Mouse (Mus musculus) cerebellum, adult 9-11 months (tissue): ENCODE measurements around the gene Gemin8.

ENCODE experiments used
- DNase-seq: peaks from one replicate; pipeline ENCODE4 v3.0.0; 2022

Gemin8 gene

DNA sequence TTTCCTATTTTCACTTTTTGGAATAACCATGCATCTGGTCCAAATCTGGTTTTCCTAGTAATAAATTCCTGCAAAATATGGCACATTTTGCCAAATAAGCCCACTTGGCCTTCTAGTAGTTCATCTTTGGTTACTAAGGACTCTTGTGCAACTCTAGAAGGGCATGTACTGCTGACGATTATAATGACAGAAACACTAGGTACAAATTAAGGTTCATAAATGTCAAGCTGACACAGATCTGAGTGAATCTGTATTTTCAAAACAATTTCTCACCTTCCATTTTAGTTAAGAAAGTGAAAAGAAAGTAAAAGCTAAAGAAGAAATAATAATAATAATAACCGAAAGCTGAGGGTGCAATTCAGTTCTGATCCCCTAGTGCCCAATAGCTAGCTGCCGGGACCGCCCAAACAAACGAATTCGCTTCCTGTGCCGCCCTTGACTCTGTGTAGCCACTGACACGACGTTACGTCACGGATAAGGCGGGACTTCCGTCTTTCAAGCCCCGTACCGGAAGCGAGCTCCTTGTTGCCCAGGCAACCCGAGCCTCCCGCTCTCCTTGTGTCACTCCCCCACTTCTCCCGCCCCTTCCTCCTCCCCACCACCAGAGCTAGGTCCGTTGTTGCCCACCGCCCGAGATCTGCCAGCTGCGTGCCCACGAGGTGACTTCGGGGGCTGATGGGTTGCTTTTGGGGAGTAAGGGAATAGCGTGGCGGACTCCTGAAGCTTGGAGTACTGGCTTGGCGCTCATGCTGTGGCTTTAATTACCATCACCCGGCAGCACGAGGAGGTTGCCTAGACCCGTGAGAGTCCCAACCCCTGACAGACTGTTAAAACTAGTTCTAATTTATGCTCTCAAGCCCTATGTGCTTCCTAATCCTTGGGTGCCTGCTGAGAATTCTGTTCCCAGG lies at the start of gene Gemin8:
Gene Gemin8 (plus strand): TSS at position 563 of the 908 bp plus-strand sequence.
- peak; percentile 95 for DNase-seq

DNA sequence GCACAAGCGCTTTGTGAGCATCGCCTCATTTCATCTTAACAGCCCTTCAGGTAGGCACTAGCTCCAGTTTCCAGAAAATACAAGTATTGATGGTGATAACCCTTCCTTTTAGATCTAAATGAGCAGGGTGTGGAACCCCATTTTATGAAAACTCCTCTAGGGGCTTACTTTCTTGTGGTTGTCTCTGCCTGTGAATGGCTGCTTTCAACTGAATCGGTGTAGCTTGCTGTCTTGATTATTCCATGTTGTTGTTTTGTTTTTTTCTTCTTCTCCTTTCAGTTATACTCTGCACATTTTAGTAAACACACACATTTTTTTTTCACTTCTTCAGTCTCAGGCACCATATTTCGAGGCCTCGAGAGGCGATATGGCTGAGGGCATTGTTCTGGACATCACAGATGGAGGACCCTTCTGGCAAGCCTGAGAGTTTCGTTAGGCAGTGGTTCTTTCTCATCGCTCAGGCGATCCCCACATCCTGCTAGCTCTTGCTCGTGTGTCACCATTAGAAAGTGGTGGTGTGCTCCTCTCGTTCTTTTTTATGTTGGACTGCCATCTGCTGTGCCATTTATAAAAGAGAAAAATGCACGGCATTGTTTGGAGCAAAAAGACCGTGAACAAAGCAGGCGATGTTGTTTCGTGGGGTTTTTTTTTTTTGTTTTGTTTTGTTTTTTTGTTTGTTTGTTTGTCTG lies 23.0 kb upstream of the Gemin8 start:
- DNase-seq: no peak

DNA sequence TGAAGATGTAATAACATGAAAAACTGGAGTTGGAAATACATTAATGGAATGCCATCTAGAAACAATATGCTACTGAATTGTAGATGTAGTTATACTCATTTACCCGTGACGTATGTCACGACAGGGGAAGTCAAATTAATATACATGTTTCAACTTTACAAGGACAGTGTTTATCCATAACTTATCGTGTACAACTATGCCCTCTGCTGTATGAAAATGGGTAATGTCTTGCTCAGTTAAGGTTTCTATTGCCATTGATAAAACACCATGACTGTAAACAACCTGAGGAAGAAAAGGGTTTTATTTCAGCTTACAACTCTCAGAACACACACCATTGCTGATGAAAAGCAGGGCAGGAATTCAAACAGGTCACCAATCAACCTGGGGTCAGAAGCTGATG lies 7.5 kb upstream of the Gemin8 start:
- no peak for DNase-seq

DNA sequence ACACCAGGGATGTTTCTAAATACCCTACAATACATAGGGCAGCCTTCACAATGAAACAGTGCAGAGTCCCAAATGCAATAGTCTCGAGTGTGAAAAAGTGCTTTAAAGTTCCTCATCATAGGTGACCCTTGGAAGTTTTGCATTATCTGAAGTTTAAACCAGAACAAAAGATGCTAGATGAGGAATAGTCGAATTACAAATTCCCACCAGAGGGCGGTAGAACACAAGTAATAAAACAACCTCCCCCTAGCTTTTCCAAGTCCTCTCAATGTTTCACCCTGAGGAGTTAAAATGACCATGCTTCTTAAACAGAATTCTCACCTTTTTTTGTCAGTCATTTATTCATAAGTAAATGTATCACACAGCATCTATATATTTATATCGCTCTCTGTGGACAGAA lies 2.9 kb upstream of the Gemin8 start:
- DNase-seq: no peak

DNA sequence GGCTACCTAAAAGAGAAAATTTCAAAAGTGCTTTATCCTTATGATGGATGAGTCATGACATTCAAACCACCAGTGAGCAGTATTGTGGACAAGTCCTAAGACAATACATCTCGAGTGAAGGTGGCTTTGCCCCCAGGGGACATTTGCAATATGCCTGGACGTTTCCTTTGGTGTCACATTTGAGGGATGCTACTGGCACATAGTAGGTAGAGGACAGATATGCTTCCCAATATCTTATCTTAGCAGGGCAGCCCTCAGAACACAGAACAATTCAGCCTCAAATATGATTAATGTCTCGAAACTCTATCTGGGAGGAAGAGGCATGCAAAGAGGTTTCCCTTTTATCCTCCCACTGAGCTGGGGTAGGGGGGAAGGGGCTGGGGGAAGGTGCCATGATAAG lies 2.3 kb upstream of the Gemin8 start:
- no peak for DNase-seq

DNA sequence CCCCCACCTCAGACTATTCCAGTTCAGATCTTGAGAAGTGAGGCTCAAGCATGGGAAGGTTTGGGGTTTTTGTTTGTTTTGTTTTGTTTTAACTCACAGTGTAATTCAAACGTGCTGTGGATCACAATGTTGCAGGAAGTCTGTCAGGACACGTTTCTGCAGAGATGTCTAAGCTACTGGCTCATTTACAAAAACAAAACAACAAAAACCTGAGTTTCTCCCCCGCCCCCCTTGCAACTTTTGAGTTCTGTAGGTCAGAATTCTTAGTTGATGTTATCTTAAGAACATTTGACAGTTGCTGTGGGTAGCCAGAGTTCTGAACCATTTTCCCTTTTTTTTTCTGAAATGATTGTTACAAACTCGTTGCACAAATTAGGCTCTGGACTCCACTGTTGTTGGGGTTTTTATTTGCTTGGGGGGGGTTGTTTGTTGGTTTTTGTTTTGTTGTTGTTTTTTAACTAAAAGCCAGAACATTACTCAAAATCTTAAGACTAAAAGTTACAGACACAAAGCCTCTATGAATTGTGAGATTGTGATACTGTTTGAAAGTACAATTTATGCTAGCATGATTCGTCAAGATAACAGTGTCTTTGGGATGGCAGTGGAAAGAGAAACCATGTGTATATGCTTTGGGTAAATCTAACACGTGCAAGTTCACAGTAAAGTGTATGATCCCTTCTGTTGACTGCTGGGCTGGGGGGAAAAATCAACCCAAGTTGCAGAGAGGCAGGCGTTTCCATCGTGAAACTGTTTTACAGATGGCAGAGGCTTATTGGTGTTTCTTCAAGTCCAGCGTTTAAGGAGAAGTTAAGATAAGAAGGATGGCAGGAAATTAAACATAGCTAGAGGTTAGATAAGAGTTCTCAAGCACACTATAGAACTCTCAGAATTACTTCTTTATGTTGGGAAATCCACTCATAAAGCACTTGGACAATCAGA lies 815 bp downstream of the Gemin8 start:
- DNase-seq: no peak

DNA sequence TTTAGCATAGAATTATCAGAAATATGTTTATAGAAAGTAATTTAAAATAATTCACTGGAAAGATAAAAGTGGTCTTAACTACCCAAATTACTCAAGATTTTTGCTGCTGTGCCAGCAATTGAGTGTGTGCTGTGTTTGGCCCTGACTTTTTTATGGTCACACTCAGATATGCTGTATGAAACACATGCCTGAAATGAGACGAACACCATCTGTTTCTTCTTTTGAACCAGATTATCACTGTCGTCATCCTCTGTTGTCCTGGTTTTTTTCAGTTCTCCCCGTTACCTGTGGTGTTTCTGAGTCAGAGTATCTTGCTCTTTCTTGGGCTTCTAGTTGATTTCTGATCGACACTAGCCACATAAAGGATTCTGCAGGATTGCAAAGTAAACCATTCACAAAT lies 1.8 kb downstream of the Gemin8 start:
- DNase-seq: peak; percentile 23

DNA sequence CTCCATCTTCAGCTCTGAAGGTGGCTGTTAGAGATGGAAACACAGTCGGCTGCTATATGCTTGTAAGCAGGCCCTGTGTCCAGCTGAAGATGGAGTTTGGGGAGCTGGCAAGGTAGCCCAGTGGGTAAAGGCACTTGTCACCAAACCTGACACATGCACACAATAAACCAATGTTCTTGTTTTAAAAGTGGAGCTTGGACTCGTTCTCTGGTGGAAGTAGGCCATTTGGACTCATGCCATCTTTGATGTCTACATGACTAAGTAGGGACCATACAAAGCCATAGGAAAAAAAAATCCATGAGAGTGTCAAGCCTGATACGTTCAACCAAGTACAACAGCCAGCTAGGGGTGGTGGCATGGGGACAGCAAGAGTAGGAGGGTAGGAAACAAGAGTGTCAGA lies 2.4 kb downstream of the Gemin8 start:
- DNase-seq: peak; percentile 39

DNA sequence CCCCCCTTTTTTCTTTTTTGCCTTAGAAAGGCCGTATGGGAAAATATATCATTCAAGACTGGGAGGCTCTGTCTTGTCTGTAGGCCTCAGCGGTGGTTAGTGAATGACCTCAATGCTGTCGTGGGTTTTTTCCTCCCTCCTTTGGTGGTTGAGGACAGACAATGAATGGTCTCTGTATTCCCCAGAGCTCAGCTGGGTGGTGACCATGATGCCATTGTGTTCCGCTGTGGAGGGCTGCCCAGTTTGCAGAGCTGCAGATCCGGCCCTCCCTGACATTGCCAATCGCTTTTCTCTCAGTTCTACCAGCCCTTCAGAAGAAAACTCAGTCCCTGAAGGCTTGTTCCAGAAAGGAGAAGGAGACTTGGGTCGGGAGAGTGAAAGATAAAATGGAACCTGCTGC lies 3.5 kb downstream of the Gemin8 start:
- DNase-seq: peak; percentile 45

DNA sequence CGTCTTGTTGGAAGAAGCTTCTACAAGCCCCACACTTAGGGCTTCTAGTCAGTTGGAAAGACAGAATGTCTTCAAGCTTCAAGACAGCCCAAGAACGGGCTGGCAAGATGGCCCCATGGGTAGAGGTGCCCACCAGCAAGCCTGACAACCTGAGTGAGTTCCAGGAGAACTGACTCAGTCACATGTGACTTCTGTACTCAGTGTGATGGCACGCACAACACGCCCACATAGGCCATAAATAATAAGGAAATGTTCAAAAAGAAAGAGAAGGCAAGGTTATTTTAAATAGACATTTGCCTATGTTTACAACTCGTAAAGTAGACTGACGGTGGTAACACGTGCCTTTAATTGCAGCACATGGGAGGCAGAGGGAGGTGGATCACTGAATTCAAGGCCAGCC lies 7.7 kb downstream of the Gemin8 start:
- DNase-seq: no peak

DNA sequence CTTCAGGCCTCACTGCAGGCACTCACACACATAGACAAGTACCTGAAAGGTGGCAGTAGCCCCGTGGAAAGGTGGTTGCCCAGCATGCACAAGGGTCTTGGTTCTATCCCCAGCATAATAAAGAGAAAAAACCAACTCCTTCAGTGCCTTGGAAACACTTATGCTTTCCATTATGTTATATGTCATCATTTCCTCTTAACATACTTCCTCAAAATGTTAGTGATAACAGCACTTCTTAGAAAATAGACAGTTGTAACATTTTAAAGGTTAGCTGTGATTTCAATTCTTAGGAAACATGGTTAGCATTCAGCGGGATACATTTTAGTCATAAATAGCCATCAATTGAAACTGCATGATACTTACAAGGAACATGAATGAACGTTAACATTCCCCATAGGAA lies 12.8 kb downstream of the Gemin8 start:
- no peak for DNase-seq

DNA sequence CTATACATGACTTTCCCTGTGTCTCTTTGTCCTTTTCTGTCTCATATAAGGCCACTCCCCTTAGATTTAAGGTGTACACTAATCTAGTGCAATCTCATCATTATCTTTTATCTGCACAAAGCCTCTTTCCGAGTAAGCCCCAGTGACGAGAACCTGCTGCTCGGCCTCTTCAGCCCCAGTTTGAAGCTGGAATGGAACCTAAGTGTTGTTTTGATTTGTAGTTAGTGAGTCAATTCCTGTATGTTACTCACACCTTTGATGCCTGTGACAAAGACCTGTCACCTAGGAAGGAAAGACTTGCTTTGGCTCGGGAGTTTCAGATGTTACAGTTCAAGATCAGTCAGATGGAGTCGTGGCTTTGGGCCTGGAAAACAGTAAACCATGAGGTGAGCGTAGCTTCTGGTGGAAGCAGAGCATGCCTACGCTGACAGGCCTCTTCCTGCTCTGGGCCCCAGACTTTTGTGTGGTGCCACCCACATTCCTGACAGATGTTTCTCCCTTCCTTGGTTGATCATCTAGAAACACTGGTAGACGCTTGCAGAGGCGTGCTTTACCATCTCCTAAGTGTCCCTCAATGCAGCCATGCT lies 15.2 kb downstream of the Gemin8 start:
- no peak for DNase-seq

DNA sequence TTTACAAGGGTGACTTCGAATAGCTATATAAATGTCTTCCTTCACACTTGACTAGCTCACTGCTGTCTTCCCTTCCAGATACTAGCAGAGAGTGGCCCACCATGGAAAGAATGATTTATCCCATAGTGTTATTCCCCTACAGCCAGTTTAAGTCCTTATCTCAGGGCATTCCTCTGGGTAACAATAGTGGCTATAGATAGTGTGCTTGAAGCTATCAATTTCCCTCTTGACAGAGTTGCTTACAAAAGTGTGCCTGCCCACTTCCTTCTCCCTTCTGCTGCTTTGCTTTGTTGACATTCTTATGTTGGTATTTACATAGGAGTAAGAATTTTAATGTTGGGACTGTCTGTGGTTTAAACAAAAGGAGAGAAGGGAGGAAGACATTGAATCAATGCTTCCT lies 17.5 kb downstream of the Gemin8 start:
- no peak for DNase-seq

DNA sequence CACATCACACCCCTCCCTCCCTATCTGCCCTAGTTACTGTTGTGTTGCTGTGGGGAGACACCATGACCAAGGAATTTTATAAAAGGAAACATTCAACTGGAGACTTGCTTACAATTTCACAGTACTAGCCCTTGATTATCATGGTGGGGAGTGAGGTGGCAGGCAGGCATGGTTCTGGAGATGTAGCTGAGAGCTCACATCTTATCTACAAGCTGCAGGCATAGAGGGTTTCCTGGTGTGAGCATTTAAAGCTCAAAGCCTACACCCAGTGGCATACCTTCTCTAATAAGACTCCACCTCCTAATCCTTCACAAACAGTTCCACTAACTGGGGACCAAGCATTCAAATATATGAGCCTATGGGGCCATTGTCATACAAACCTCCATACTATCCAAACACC lies 26.1 kb downstream of the Gemin8 start:
- DNase-seq: no peak

DNA sequence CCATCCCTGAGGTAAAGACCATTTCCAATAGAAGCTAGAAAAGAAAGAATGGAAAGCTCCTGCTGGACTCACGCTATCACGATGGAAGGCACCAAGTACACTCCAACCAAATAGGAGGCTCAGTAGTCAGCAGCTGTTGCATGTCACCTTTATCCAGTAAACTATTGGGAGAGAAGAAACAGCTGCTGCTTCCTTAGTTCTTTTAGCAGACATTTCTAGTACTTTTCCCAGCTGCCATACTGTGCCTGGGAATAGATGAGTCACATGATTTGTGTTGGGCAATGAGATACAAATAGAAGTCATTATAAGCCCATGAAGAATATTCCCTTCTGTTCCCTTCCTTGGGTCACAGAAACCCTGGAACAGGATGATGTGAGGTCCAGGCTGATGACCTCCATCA lies 28.0 kb downstream of the Gemin8 start:
- no peak for DNase-seq

DNA sequence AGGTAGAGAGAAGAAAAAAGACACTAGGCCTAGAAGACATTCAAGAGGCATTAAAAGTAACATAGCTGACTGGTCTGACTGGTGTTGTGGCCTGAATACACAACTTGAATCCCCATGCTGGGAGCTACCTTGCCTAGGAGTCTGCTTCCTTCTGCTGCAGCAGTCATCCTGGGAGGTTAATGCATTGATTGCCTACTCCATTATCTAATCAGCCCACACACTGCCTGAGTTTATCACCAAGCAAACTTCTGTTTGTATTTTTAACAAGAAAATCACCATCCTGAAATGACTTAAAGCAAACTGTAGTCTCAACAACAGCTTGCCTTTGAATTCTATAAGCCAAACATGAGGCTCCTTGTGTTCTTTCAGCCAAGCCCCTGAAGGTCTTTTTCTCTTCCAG lies 29.6 kb downstream of the Gemin8 start:
- no peak for DNase-seq

DNA sequence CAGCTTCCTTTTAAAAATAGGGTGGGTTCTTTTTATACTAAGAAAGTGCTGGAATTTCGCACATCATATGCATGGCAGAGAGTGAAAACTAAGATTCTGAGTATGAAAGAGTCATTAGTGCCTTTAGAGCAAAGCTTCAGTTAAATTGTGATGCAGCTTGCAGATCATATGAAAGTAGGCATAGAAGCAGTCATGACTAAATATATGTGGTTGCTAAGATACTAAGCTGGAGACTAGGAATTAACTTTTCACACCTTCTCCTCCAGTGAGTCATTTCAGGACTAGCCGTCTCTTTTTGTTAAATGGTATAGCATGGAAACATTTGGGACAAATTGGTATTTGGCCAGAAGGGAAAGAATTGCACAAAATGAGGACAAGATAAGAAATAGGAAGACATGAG lies 44.3 kb downstream of the Gemin8 start:
- no peak for DNase-seq

DNA sequence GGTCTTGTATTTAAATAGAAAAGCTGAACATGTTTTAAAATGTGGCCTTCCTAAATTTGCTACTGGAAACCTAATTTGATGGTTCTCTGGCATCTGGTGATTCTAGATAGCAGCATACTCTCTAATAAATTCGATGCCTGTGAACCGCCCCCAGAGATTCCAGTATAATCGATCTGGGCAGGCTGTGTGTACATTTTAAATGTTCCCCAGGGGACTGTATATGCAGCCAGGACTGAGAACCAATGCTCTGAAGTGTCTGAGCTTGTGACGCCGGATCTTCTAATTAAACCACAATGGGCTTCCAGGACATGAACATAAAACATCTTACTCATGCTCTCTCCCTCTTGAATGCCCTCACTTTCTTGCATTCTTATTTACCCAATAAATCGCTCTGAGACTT lies 46.0 kb downstream of the Gemin8 start:
- DNase-seq: no peak

DNA sequence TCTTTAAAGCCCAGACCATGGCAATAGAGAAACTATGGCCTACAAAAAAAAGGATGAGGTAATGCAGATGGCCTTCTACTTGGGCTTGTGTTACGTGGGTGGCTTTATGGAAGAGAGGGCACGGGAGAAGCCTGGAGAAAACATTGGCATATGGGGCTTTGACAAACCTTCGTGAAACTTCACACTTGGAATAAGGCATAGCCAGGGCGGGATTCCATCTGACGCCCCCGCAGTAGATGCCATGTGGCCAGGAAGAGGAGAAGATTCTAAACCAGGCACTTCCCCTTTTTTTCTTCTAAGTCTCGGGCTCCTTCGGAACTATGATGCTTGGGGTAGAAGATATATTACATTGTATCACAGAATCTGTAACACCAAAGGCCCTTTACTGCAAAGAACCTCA lies 46.5 kb downstream of the Gemin8 start:
- DNase-seq: no peak

DNA sequence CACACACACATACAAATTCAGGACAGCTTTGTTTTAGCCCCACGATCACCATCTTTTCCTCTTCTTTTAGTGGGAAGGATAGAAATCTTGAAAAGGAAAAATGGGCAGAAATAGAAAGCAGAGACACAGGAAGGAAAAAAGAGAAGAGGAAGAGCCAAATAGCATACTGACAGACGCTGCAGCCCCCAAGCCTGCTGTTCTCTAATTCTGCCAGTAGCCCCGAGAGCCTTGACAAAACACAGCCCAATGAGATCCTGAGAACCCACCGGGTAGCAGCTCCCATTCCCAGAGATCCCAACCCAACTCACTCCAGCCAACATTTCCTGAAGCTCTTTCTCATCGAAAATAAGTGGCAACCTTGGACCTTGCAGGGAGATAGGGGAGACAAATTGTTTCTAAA lies 49.1 kb downstream of the Gemin8 start:
- DNase-seq: no peak

DNA sequence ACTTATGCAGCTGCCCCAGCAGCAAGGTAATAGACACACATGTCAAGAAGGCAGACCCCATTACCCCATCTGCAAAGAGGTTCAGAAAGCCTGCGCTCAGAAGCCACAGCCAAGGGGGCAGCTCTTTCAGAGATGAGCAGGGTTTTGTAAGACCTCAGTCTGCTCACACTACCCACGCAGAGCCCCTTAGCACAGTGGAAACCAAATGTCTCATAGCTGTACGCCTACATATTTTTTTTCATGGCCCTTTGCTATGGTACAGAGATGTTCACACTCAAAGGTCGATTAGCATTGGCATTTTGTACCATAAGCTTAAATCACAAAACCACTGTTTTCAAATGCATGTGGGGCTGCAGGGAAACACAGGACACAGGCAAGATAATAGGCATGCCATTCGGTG lies 56.6 kb downstream of the Gemin8 start:
- DNase-seq: no peak

DNA sequence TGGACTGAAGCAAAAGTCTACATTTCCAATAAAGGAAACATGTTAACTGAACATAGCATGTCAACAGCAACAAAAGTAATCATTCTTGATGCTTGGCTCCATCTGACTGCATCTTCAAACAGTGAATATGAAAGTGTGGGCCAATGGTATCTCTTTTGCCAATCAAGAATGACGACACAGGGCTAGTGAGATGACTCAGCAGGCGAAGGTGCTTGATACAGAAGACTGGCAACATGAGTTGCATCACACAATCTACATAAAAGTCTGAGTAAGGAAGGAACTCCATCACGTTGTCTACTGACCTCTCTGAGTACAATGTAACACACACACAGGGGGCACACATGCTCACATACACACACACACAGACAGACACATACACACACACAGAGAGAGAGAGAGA lies 59.5 kb downstream of the Gemin8 start:
- DNase-seq: no peak
